Mouse (Mus musculus): ENCODE data around the gene Copb1.
"Not testable (repeated sequence)": the region's sequence is repeated elsewhere in the genome, so short reads cannot be mapped to it uniquely, and the experiment has no call there.

Gene Copb1

DNA sequence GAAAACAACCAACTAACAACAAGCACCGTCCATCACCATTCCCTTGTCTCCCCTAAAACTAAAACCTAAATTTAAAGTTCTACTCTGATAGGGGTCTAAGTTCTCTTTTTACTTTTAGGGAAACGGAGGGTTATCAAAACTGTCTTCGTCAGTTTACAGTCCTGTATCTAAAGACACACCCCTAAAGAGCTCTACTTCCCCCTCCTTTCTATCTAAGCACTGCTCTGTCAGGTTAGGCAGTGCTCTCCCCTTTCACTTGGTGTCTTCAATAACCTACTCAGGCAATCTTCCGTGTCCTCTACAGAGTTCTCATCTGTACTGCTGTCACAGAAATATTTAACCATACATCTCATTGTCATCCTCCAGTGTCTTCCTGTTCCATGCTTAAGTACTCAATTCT, 34.1 kb downstream of the Copb1 start:
- no peak for DNase-seq (ENCODE audit: low read depth, low spot score)

DNA sequence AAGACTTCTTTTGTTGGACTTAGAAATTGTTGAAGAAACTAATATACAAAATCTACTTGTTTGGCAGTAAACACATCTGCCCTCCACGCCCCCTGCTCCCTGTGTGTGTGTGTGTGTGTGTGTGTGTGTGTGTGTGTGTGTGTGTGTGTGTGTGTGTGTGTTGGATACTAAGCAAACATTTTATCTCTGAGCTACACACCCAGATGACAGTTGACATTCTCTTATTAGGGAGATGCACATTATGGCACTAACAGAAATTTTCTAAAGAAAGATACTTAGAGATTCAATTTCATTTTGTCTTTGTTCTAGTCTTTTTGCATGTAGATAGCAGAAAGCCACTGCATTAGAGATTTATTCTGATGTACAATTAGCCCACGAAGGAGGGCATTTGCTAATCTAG, 37.6 kb downstream of the Copb1 start:
- DNase-seq (ENCODE audit: low read depth, low spot score) = no peak

DNA sequence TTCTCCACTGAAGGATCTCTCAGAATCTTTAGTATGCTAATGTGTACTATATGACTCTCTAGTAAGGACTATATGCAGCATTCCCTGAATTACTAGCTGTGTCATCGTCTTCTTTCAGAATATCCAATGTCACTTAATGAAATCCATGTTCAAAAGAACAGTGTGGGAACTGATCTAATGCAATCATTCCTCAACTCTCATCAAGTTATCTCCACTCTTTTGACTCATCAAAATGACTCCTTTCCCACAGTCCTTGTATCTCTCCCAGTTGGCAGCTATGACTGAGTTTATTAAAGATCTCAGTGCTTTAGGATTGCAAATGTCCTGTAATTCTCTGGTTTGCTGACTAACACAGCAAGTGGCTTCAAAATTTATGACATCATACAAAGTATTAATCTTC, 40.1 kb downstream of the Copb1 start:
- DNase-seq (ENCODE audit: low read depth, low spot score) = no peak

DNA sequence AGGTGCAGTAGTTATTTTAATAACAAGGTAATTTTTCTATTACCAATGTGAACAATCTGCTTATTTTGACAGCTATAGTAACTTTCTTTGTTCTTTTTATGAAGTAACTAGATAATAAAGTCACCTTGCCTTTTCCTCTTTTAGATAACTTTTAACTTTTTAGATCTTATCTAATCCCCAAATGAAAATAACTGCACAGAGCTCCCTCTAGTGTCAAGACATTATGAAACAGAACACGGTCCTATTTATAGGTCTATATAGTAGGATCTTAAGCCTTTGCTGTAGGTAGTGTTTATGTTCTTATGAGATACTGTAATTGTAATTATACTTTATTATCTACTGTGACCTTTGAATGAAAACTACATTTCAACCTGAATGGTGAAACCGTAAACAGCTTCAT, 41.0 kb downstream of the Copb1 start:
- DNase-seq (ENCODE audit: low read depth, low spot score) = peak; percentile 80

DNA sequence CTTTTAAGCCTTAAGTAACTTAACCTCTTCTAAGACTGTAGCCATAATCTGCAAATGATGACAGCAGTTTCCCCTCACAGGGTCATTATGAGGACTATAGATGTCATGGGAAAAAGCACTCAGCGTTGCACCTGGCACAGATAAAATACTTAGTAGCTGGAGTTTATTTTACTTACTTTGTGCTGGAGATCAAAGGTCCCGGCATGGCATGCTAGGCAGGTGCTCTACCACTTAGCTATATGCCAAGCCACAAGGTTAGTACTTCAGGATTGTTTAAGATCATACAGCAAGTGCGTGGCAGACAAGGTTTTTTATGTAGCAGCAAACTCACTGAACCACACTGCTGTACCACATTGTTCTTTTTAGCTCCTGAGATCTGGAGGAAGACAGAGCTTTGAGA, 43.9 kb downstream of the Copb1 start:
- DNase-seq (ENCODE audit: low read depth, low spot score) = peak; percentile 18

DNA sequence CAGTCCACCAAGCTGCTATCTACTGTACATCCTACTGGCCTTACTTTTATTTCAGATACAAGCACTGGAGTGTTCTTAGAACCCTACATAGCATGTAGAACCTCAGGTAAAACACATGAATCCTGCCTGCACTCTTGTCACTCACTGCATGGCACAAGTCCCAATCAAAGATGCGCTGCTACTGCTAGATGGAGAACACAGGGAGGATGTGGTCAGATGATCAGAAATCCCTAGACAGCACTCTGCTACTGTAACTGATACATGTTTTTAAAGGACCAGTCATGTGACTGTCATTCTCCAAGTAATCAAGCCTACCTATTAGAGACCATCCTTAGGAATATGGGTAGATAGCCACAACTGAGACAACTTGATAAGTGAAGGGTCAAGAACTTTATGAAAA, 44.7 kb downstream of the Copb1 start:
- DNase-seq (ENCODE audit: low read depth, low spot score) = peak; percentile 31

DNA sequence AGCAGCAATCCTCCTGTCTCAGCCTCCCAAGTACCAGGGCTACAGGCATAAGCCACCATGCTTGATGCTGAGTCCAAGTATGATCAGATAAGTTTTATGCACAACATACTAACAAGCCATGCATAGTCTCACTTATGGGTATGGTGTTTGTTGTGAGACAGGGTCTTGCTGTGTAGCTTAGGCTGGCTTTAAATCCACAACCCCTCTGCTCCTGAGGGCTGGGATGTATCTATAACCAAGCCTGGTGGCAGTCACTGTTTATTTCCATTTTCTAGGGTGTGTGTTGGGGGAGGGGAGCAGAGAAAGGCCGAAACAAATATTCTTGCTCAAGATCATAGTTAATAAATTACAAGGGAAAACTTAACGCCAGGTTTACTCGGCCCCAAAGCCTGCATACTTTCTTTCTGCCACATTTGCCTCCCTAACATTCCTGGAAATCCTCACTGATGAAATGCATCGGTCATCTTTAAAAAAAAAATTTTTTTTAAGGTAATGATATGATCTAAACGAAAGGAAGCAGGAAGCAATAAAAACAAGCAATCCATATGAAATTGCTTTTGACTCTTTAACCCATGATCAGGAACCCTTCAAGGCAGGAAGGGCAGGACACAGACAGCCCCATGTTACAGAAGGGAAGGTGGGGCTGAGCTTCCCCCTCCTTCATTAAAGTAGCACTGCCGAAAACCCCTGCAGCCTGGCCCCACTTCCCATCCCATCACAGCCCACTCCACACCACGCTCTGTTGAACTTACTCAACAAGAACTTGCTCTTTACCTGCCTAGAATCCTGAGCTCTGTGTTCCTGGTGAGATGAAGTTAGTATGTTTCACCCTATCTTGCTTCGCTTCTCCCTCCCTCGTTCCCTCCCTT, 50.8 kb downstream of the Copb1 start:
- DNase-seq (ENCODE audit: low read depth, low spot score) = no peak

DNA sequence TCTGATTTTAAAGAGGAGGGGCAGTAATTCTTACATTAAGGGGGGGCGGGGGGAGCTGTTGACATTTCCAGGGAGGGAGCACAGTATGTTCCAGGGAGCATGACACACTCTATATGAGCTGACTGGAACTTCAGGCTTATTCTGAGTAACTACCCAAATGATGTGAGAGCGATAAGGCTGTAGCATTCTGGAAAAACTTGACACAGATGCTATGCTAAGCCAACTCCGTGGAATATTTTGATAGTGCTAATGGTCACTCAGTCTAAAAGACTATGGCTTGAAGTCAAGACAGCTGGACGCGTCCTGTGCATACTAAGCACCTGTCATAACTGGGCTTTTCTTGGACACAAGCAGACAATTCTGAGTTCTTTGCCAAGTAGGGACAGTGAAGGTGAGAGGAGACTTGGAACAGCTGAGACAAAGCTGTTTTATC, 51.5 kb downstream of the Copb1 start:
- no peak for DNase-seq (ENCODE audit: low read depth, low spot score)

DNA sequence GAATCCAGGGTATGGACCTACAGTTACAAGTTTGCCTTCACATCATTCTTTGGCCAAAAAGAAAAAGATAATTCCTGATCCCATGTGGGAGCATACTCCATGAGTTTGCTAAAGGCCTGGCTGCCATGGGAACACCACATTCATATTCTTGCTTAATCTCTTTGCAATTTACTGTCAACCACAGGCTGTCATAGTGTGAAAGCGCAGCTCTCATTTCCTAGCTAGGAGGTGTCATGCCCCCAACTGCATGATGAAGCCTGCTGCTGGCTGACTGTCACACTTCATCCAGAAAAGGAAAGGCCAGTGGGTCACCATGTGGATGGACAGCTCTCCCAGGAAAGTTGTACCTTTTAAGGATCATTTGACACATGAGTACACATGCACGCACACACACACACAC, 53.9 kb downstream of the Copb1 start:
- DNase-seq (ENCODE audit: low read depth, low spot score) = no peak

DNA sequence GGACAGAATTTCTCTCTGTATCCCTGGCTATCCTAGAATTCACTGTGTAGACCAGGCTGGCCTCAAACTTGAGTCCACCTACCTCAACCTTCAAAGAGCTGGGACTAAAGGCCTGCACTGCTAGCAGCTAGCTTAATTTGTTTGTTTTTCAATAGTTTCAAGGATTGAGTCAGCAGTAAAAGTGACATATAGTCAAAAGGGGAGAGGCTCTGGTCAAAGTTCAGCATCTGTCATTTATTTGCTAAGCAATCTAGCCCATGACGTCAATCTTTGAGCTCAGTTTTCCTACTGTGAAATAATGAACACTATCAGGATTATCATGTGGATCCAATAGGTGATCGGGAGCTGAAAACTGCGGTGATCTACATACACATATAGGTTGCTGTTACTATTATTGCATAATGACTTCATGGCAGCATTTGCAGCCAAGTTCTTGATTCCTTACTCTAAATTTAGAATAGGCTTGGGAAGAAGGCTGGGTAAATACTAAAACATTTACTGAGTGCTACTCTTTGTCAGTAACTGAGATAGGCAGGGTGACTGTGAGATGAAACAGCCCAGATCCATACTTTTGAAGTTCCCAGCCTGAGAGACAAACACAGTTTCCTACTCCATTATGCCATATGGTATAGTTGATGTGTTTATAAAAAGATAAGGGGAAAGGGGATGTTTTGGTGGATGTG, 54.9 kb downstream of the Copb1 start:
- no peak for DNase-seq (ENCODE audit: low read depth, low spot score)

DNA sequence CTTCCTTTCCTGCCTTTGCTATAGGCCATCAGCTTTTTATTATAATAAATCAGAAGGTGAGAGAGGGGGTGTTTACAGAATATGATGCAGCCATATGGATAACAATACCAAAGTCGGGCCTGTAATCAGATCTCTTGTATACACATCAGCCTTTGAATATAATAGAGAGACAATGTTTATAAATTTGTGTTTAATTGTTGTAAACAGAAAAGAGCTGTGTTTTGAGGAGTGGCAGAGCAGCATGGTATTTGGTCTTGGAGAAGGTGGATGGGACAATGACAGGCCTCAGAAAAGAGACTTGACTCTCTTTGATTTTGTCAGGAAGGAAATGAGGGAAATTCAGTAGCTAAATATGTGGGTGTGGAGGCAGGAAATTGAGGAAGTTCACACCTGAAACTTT, 56.3 kb downstream of the Copb1 start:
- DNase-seq (ENCODE audit: low read depth, low spot score) = no peak

DNA sequence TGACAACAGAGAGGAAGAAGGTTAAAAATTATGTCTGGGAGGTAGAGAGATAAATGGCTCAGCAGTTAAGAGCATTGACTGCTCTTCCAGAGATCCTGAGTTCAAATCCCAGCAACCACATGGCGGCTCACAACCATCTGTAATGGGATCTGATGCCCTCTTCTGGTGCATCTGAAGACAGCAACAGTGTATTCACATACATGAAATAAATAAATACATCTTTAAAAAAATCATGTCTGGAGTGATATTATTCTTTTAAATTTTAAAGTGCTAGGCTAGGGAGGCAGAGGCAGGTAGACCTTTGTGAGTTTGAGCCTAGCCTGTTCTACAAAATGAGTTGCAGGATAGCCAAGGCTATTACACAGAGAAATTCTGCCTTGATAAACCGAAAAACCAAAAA, 57.9 kb downstream of the Copb1 start:
- not testable (repeated sequence) for DNase-seq (ENCODE audit: low read depth, low spot score)

DNA sequence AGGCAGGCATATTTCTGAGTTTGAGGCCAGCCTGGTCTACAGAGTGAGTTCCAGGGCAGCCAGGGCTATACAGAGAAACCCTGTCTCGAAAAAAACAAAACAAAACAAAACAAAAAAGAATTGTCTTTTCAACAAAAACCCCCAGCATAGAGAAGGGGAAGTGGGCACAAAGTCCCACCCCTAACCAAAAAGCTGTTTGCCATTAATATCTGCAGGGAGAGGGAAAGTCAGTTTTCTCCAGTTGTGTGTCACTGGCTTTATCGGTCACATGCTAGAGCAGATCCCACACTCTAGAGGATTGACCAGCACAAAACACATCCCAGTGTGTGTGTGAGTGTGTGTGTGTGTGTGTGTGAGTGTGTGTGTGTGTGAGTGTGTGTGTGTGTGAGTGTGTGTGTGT, 59.7 kb downstream of the Copb1 start:
- DNase-seq (ENCODE audit: low read depth, low spot score) = not testable (repeated sequence)

DNA sequence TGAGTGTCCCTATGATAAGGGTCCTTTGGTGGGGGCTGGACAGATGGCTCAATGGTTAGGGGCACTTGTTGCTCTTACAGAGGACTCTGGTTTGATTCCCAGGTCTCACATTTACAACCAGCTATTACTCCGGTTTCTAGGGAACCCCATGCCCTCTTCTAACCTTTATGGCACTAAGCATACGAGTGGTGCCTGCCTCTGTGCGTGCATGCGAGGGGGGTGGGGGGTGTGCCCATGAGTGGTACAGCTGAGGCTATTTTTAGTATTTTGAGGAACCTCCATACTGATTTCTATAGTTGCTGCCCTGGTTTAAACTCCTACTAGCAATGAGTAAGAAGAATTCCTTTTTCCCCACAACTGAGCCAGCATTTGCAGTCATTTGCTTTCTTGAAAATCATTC, 60.3 kb downstream of the Copb1 start:
- no peak for DNase-seq (ENCODE audit: low read depth, low spot score)

DNA sequence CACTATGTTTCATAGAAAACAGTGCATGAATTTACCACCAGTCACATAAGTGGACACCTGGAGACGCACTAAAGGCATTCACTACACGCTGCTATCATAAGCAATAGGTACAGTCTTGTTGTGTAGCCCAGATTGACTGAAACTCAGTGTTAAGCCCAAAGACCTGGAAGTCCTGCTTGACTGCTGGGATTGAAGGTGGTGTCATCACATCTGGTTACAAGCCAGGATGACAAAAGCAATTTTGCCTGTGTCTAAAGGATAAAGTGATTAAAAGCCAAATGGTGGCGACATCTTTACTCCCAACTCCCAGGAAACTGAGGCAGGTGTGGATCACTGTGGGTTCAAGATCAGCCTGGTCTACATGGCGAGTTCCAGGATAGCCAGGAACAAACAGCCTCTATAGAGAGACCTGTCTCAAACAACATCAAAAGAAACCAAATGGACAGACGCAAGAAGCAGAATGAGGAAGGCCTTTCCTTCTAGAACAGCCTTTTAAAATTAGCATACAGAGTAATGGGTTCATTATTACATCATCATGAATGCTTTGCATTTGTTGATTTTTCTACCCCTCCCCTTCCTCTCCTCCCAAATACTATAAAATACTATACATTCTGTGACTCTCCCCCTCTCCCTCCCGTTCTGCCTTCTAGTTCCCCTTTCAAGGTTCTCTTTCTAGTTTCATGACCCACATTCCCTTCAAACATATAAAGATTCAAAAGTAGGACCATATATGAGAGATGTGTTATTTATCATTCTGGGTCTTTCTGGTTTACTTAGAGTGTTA, 61.0 kb downstream of the Copb1 start:
- no peak for DNase-seq (ENCODE audit: low read depth, low spot score)

DNA sequence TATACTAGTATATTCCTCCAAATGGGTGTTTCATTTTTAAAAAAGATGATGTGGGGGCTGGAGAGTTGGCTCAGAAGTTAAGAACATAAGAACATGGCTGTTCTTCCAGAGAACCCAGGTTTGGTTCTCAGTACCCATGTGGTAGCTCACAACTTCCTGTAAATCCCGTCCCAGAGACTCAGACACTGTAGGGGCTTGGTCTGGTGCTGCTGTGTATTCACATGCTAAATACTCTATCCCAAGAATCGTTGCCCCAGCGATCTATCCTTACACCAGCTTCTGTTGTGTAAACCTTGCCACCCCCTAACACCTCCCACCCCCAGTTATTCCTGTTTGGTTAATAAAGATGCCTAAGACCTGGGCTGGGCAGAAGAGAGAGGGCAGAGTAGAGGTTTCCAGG, 61.9 kb downstream of the Copb1 start:
- DNase-seq (ENCODE audit: low read depth, low spot score) = no peak

DNA sequence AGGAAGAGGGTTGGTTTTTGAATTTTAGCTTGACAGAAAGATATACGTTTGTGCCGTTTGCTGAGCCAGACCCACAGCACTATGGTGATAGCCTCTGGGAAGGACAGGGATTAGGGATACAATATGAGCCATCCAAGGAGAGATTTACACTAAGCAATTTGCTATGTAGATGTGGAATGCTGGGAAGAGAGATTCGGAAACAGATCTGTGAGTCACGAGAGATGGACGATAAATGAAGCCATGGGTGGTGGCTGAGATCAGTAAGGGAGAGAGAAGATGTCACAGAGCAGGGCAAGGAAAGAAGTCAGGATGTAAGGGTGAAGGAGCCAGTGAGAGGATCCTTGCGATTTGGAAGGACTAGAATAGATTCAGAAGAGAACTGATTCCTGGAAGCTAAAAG, 71.1 kb downstream of the Copb1 start:
- DNase-seq (ENCODE audit: low read depth, low spot score) = no peak

DNA sequence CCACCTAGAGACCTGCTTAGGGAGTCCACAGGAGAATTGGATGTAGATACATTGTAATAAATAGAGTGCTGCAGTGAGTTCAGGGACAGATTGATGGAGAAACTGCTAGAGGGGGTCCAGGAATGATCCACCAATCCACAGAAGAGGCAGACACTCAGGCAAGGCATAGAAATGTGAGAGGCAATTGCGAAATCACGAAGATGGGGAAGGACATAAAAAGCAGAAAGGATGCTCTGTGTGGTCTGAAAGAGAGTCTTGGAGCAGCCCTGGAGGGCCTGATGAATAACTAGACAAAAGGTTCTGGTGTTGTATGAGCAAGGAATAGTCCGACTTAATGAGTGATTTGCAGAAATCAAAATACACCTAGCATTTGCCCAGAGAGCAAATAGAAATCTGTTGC, 71.8 kb downstream of the Copb1 start:
- no peak for DNase-seq (ENCODE audit: low read depth, low spot score)

DNA sequence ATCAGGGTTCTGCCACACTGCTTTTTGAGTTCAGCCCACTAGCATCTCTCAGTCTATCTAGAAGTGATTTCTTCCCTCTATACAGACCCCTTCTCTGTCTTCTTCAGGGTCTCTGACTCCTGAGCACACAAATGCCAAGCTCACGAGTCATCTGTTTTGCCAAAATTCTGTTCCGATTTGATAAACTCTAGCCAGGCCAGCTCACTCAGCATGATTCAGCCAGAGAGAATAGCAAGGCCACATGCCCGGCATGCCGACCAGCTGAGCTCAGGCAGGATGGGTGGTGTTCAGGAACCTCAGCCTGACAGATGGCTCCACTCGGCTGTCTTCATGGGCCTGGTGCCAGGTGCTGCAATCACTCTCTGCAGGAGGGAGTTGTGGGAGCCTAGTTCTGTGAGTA, 73.1 kb downstream of the Copb1 start:
- no peak for DNase-seq (ENCODE audit: low read depth, low spot score)

DNA sequence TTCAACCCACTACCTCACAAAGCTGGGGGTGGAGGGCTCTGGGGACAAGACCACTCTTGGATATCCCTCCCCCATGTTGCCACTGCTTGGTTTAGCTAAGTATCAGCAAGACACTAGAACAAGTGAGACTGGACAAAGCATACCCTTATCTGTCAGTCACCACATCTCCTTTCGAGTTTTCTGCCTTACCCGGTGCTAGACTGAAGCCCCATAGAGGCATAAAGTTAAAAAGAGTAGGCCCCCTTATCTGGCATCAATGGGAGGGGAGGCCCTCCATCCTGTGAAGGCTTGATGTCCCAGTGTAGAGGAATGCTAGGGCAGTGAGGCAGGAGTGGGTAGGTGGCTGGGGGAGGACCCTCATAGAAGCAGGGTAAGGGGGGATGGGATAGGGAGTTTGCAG, 77.9 kb downstream of the Copb1 start:
- DNase-seq (ENCODE audit: low read depth, low spot score) = no peak

DNA sequence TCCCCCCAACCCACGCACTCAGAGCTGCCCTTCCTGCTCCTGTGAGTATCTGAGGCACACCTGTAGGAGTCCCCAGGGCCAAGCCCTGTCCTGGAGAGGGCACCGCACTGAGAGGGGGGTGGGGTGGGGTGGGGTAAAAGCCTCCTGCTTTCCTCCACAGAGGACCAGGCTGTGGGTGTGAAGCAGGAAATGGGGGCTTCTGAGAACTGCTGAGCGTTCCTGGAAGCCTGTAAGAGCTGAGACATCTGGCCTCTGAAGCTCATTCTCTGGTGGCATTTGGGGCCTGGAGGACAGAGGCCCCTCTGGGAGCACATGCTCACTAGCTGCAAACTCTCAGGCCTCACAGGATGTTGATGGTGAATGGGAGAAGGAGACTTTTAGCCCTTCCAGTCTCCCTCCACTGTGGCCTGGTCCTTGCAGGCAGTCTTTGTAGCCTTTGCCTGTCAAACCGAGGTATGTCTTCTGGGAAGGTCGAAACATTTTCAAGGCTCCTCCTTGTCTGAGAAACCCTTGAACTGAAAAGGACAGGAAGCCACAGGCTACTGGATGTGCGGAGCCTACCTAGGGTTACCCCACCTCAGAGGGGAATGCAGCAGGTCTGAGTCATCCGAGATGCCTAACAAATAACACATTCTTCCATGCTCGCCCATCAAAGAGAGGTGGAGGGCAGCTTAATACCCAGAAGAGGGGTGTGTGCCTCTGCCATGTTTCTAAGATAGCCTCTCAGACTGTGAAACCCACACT, 83.0 kb downstream of the Copb1 start:
- peak; percentile 51 for DNase-seq (ENCODE audit: low read depth, low spot score)

DNA sequence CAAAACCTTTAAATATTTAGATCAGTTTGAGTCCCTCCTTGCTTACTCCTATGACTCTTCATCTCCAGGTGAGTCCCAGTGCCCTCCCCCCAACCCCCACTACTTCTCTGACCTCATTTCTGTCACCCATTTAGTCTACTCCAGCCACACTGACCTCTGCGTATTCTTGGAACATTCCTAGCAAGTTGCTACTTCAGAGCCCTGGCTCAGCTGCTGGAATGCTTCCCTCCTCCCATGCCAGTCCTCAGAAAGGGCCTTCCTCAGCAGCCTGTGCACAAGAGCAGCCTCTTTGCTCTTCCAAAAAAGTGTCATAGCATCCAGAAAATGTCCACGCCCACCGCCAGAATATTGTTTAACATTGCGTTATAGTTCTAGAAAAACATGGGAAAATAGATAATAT, 84.5 kb downstream of the Copb1 start:
- DNase-seq (ENCODE audit: low read depth, low spot score) = no peak

Data from CD4-positive, CD25-positive, alpha-beta regulatory T cell, adult 2 months (primary cell).